Comparison of ENCODE assay signal across 8 mouse cellular contexts in the genomic region with DNA sequence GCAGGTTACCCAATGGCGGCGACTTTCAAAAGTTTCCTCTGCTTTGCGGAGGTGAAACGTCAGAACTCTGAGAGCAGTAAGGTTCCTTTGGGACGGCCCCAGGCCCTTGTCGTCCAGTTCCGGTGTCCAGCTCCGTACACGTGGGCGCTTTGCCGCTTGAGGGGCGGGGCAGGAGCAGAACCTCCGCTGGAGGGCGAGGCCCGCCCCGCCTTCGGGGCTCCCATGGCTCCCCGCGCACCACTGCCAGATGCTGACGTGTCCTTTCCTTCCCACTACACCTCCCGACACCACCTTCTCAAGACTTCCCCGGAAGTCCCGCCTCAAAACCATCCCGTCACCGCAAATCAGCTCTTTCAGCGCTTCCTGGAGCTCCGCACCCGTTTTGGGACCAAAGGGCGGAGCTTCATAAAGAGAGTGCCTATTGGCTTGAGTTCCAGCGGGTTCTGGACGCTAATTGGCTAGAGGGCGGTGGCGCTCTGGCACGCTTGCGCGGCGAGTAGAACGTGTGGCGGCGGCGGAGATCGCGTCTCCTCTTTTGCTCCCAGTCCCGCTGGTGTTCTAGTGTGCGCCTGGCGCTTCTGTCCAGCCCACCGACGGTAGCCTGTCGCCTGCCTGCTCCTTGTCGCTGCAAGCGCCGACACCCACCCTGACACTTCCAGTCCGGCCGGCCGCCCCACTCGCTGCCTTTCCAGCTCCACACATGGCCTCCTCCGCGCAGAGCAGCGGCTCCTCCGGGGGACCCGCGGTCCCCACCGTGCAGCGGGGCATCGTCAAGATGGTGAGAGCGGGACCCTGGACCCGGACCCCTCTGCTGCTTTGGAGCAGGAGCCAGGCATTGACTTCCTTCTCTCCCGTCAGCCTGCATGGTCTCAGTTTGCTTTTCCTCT. TPM values are rescaled to one million over a fixed set of nuclear protein-coding genes. Genes with fewer than 3 reads are reported as not detected.
A peak's percentile ranks its signal among the peaks of the same experiment; 100 is the strongest.
DNase-seq lines count a peak whose midpoint lies in the region; ATAC-seq lines count a peak whose summit lies in the region.

No protein-coding gene starts in this region.

- no peaks in the 10 kb centered on the region for H3K9me3 ChIP-seq in hindbrain, embryonic 14.5 days (ENCODE audit: control insufficient read depth, low read length)

- peak; percentile 99 for ATAC-seq in hindbrain, embryonic 14.5 days (ENCODE audit: low FRiP score)

- H3K36me3 ChIP-seq in hindbrain, embryonic 14.5 days (replicated peaks; ENCODE audit: control insufficient read depth, insufficient read depth): no peaks in the 10 kb centered on the region

- H3K27me3 ChIP-seq in hindbrain, embryonic 14.5 days (ENCODE audit: control insufficient read depth, insufficient read depth, low read length): no peaks in the 10 kb centered on the region

- peak overlapping the region; percentile 67 for H3K27ac ChIP-seq in hindbrain, embryonic 14.5 days

- WGBS in hindbrain, embryonic 14.5 days: under 1% methylated on average over 66 of the region's 68 CpGs

- peak; percentile 100 for DNase-seq in R1 (ENCODE audit: low read depth, low spot score)
- peak; percentile 96 to 97 for DNase-seq in cerebellum, postnatal 25 days
- DNase-seq in frontal cortex, postnatal 25 days (ENCODE audit: low spot score in 2 of 2): peak; percentile 91 to 97
- DNase-seq in hindbrain, embryonic 14.5 days (ENCODE audit: low spot score): peak; percentile 98
- DNase-seq in layer of hippocampus, postnatal 36 days: peak; percentile 98 to 99
- peak; percentile 100 for DNase-seq in lung, postnatal 36 days
- DNase-seq in retina, postnatal 1 day: peak; percentile 100
- DNase-seq in urinary bladder, adult 18-20 months (ENCODE audit: low spot score in 2 of 2): peak; percentile 87 to 99

- H3K9ac ChIP-seq in hindbrain, embryonic 14.5 days: peak overlapping the region; percentile 79

- peaks cover 12% of the 10 kb centered on the region for H3K4me1 ChIP-seq in hindbrain, embryonic 14.5 days (replicated peaks; ENCODE audit: control insufficient read depth, insufficient read depth, low read length)

- peak overlapping the region; percentile 78 for H3K4me3 ChIP-seq in hindbrain, embryonic 14.5 days (replicated peaks; ENCODE audit: low read length)

- H3K4me2 ChIP-seq in hindbrain, embryonic 14.5 days (replicated peaks): peak overlapping the region; percentile 92

RNA-seq across cellular contexts. Expression of a gene that starts 5.2 kb away (rescaled TPM):
- polyA plus RNA-seq in hindbrain, embryonic 14.5 days (2014; fragmentation: Nextera tagmentation; extraction: Ambion mirVana): 79.1 and 81.6 TPM in 2 replicates
- total RNA-seq in layer of hippocampus, postnatal 36 days (2021): 100 to 1,000 TPM; 107 to 114 TPM

RNA-seq across cellular contexts. Expression of a gene that starts 31.0 kb away (rescaled TPM):
- polyA plus RNA-seq in hindbrain, embryonic 14.5 days (2014; fragmentation: Nextera tagmentation; extraction: Ambion mirVana): not detected in 2 replicates
- total RNA-seq in layer of hippocampus, postnatal 36 days (2021): not detected

RNA-seq across cellular contexts. Expression of a gene that starts 51.9 kb away (rescaled TPM):
- 8.6 and 10.2 TPM in 2 replicates for polyA plus RNA-seq in hindbrain, embryonic 14.5 days (2014; fragmentation: Nextera tagmentation; extraction: Ambion mirVana)
- total RNA-seq in layer of hippocampus, postnatal 36 days (2021): 10 to 100 TPM; 17.9 to 20.1 TPM

RNA-seq across cellular contexts. Expression of a gene that starts 52.5 kb away (rescaled TPM):
- polyA plus RNA-seq in hindbrain, embryonic 14.5 days (2014; fragmentation: Nextera tagmentation; extraction: Ambion mirVana): not detected in 2 replicates
- total RNA-seq in layer of hippocampus, postnatal 36 days (2021): under 1 TPM in 1 of 2 experiments, not detected in 1; 0.17 TPM

RNA-seq across cellular contexts. Expression of a gene that starts 56.7 kb away (rescaled TPM):
- polyA plus RNA-seq in hindbrain, embryonic 14.5 days (2014; fragmentation: Nextera tagmentation; extraction: Ambion mirVana): 417 and 419 TPM in 2 replicates
- 100 to 1,000 TPM; 272 to 305 TPM for total RNA-seq in layer of hippocampus, postnatal 36 days (2021)

Comparison
In these comparisons a context has a peak if more than half of its experiments do, and no peak if none do; other contexts are left out.
1. Peak in every context shown above with its lines: DNase-seq, ATAC-seq, H3K4me3 ChIP-seq and H3K27ac ChIP-seq.